Mouse (Mus musculus) layer of hippocampus, postnatal 25 days (tissue): ENCODE measurements around the gene Lmbrd2. TPM values are rescaled to one million over a fixed set of nuclear protein-coding genes. Genes with fewer than 3 reads are reported as not detected.
"Not testable (repeated sequence)": the region's sequence is repeated elsewhere in the genome, so short reads cannot be mapped to it uniquely, and the experiment has no call there.

ENCODE experiments used
- DNase-seq, 2 experiments: peaks; one replicate each; pipeline ENCODE4 v3.0.0; 2022; ENCODE audit warnings: mixed read lengths in 2 of 2, low spot score in 1 of 2; ENCODE audit errors: extremely low spot score in 1 of 2
- total RNA-seq, 2 experiments: library from RNA; stranded (reverse); gene quantifications; 2 replicates each; pipeline ENCODE4 v1.2.3; 2021

Gene Lmbrd2
- total RNA-seq, 2 experiments from 2014 or later: 58.7 to 59.2 TPM

- peak in 1 of 2 experiments; percentile 24 for DNase-seq
Measured at GRCm38 (mm10) chr15:9132693-9133443, 7.5 kb upstream of the Lmbrd2 start.

DNA sequence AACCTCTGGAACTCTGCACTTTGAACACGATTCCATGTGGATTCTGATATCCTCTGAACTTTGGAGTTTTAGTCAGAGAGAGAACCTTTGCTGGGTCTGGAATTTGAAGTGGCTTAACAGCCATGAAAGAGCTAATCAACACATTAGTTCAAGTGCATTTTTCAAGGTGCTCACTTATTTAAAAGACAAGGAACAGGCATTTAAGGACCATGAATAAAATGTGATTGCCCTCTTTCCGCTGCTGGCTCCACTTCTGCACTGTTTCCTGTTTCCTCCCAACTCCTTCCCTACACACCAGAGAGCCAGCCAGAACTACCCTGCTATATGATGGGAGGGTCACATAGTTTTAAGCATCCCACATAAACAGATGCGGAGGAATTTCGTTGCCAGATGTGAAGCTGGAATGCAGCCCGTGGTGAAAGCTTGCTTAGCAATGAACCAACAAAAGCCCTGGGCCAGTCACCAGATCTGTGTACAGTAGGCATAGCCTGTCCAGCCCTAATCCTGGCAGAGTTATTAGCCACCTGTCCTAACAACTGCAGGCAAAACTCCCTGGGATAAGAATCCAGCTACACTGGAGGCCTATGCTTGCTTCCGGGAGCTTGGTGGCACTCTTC is 5.4 kb upstream of the Lmbrd2 start:
- no peak for DNase-seq

GRCm38 (mm10) chr15:9139447-9139846 is 903 bp upstream of the Lmbrd2 start:
- DNase-seq: no peak

GRCm38 (mm10) chr15:9140684-9141171 is 378 bp downstream of the Lmbrd2 start:
- no peak for DNase-seq

DNA sequence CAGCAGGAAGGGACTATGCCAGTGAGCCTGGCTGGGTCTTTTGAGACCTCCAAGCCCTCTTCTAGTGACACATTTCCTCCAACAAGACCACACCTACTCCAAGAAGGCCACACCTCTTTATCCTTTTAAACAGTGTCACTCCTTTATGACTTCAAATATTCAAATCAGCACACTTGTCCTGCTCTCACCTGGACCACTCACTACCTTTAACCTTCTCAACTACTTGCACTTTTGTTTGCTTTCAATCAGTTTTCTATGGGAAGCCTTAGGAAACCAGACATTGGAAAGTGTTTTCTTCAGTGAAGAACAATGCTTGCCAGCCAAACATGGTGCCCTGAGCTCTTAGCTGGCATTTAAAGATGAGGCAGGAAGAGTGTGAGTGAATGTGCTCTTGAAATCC is 15.0 kb downstream of the Lmbrd2 start, which contains the start of gene Skp2:
Skp2 (minus strand) TSS at position 101 of the 400 bp plus-strand sequence.
- DNase-seq: no peak

DNA sequence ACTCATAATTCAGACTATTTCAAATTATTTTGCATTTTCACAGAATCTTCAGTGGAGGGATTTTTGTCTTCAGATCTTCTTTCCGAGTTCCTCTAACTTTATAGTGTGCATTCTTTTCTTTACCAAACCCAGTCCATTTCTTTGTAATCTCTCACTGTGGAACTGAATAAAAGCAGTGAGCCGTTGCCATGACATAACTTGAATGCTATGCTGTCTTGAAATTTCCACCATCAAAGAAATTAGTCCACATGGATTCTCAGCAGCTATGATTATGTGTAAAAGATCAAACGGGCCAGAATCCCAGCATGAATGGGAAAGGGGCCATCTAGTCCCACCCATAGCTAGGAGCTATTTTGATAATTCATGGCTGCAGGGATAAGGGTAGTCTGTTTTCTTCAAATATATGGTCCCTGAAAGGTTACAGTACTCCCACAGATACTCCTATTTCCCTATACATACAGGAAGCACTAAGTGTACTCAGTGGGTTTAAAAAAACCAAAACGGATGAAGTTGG is 22.3 kb downstream of the Lmbrd2 start:
- no peak for DNase-seq

GRCm38 (mm10) chr15:9164125-9164524 is 23.8 kb downstream of the Lmbrd2 start:
- DNase-seq: no peak

- DNase-seq: no peak
Measured at GRCm38 (mm10) chr15:9177038-9177437, 36.7 kb downstream of the Lmbrd2 start.

GRCm38 (mm10) chr15:9183995-9184394 is 43.6 kb downstream of the Lmbrd2 start:
- no peak for DNase-seq

DNA sequence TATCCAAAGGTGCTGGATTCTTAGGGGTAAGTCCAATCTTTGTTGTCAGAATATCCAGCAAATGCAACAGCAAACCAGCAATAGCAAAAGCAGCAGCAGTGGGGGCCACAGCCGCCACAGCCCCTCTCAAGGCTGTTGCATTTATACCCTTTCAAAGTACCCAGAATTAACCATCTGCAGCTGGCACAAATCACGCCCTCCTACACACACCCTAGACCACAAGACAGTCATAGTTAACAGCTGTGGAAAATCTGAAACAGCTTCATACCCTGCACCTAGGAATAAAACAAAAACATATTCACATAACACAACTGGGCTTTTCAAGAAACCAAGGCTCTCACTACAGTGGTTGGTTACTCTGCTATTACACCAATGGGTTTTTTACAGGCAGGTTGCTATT is 49.4 kb downstream of the Lmbrd2 start:
- no peak for DNase-seq

DNA sequence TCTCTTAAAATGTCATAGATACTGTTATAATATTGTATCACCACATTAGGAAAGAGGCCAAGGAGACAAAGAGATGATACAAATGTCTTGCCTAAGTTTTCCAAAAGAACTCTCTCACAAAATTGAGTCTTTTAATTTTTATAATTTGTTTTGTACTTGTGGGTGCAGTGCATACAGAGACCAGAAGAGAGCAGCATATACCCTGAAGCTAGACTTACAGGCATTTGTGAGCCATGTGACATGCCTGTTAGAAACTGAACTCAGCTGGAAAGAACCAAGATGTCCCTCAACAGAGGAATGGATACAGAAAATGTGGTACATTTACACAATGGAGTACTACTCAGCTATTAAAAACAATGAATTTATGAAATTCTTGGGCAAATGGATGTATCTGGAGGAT is 52.3 kb downstream of the Lmbrd2 start:
- DNase-seq: not testable (repeated sequence)

DNA sequence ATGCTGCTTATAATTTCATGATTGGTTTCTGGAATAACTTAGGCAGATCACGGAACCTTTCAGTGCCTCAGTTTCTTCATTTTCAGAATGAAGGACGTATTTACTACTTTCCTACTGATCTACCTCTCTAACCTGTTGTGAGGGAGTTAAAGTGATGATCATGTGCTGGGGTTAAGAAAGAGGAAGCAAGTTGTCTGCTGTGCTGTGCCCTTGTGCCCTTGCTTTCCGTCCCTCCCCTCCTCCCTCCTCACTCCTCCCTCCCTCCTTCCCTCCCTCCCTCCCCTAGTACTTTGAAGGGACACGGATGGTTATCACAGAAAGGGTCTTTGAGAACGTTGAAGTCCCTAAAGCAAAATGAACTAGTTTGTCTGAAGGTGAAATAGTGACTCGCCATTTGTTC is 58.1 kb downstream of the Lmbrd2 start:
- DNase-seq: no peak

DNA sequence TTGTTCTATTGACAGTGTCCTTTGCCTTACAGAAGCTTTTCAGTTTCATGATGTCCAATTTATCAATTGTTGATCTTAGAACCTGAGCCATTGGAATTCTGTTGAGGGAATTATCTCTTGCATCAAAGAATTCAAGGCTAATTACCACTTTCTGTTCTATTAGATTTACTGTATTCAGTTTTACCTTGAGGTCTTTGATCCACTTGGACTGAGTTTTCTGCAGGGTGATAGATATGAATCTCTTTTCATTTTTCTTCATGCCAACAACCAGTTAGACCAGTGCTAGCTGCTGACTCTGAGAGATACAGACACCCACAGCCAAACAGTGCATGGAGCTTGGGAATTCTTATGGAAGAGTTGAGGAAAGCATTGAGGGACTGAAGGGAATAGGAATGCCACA is 71.5 kb downstream of the Lmbrd2 start:
- no peak for DNase-seq

GRCm38 (mm10) chr15:9213026-9213425 is 72.7 kb downstream of the Lmbrd2 start:
- DNase-seq: not testable (repeated sequence)

GRCm38 (mm10) chr15:9213431-9213830 is 73.1 kb downstream of the Lmbrd2 start:
- not testable (repeated sequence) for DNase-seq

GRCm38 (mm10) chr15:9216446-9216845 is 76.1 kb downstream of the Lmbrd2 start:
- DNase-seq: no peak

DNA sequence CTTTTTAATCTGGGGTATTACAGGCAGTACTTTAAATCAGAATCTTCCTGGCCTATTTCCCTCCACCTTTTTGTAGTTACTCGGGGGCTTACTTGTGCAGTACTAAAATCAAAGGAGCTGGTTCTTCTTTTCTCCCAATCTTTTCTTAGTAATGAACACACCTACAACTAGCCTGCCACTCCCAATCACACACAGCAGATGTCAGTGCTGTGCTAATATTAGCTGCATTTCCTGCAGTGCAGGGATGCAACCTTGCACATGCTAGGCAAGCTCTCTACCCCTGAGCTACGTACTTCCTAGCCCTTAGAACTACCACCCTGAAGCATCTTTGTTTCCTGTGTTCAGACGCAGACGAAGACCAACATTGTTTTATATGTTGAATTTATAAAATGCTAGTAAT is 90.6 kb downstream of the Lmbrd2 start:
- not testable (repeated sequence) for DNase-seq

GRCm38 (mm10) chr15:9246345-9246744 is 106.0 kb downstream of the Lmbrd2 start:
- no peak for DNase-seq
